Mouse (Mus musculus) inflammation-experienced regulatory T-cells, adult 6 months (primary cell): ENCODE measurements around the gene Arid3c. TPM values are rescaled to one million over a fixed set of nuclear protein-coding genes. Genes with fewer than 3 reads are reported as not detected.
A peak's percentile ranks its signal among the peaks of the same experiment; 100 is the strongest.

Experiments
- ATAC-seq: one replicate; pipeline ENCODE4 v1.8.0; 2017
- polyA plus RNA-seq, 3 experiments: library from polyadenylated mRNA; unstranded; fragments of 100-300 nt; shearing (Covaris generic); gene quantifications; one replicate each; pipeline ENCODE4 v1.2.1; 2017

Gene Arid3c
- polyA plus RNA-seq, 3 experiments from 2014 or later, result not detected

DNA sequence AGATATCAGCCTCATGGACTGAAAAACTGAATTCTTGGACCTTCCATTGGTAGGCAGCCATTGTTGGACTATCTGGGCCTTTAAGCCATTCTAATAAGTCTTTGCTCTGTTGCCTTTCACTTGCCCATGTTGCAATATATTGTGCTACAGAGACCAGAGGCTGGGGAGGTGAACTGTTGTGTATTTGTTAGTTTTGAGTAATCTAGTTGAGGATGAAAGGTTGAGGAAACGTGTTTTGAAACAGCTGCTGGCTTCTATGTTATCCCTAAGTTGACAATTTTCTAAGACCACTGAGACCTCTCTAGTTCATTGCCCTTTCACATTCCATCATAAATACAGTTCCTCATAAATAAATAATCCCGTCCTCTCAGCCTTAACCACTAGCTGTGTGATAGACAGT is 13.2 kb upstream of the Arid3c start:
- no peak for ATAC-seq

DNA sequence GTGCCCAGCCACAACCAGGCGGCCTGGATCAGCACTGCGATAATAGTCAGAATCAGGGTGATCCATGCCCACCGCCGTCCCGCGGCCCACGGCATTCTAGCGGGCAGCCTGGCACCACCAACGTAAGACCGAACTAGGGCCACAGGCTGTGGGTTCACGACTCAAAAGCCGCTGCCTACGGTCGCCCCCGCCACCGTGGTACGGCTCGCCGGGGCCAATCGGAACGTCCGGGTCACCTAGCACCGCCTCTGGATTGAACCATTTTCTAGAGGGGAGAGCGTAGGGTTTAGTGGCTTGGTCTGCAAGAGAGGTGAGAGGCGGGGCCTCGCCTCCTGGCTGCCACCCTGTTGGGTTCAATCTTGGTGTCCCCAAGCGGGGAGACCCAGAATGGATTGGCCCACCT is 10.2 kb upstream of the Arid3c start:
- peak; percentile 92 for ATAC-seq

DNA sequence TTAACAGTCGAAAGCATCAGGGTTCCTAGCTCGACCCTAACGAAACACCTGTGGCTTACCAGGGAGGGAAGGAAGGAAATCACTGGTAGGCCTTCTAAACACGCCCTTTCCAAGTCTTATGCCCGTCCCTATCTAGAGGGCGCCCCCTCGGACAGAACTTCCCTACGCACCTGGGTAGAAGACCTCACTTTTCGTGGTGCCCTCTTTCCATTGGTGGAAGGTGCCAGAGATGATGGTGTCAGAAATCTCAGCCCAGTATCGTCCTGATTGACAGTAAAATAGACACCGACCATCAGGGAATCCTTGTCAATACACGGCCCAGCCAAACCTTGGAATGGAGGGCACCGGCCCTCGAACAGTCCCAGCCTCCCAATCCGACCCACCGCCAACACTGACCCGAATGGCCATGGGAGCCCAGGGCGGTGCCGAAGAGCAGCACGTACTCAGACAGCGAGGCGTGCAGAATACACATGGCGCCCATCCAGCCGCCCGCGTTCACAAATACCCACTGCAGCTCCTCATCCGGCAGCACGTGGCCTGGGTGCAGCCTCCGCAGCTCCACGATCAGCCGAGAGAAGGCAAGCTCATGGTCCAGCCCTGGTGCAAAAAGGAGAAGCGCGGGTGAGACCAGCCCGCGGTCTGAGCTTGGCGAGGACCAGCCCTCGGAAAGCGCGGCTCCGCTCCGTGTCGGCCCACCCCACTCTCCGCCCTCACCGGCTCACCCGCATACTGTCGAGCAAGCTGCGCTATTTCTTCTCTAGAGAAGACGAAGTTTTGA is 9.6 kb upstream of the Arid3c start:
- ATAC-seq, result peak; percentile 58

DNA sequence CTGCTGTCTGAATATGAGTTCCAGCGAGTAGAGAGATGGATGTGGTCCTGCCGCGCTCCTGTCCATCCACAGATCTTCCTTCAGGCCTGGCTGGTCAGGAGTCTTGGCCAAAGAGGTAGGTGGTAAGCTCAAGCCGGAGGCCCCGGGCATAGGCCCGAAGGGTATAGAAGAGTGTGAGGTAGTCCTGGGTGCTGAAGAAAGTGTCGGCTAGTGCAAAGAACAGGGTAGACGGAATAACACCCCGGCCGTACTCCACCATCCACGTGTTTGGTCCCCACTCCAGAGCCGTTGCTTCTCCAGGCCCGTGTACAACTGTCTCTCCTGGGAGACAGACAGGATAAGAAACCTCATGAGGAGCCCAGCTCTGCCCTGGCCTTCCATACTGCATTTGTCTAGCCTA is 8.3 kb upstream of the Arid3c start:
- ATAC-seq, result no peak

DNA sequence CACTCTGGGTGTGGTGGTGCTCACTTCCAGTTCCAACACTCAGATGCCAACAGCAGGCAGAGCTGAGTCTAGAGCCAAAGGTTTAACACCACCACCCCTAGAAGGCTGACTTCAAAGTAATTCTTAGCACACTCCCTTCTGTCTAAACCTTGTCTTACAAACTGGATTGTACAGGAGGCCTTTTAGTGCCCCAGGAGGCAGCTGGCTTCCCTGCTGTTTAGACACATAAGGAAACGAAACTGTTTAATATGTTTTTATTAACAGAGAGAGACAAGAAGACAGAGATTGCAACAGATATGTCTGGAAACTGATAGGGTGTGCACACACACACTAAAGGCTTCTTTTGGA is 7.3 kb upstream of the Arid3c start:
- ATAC-seq, result no peak

DNA sequence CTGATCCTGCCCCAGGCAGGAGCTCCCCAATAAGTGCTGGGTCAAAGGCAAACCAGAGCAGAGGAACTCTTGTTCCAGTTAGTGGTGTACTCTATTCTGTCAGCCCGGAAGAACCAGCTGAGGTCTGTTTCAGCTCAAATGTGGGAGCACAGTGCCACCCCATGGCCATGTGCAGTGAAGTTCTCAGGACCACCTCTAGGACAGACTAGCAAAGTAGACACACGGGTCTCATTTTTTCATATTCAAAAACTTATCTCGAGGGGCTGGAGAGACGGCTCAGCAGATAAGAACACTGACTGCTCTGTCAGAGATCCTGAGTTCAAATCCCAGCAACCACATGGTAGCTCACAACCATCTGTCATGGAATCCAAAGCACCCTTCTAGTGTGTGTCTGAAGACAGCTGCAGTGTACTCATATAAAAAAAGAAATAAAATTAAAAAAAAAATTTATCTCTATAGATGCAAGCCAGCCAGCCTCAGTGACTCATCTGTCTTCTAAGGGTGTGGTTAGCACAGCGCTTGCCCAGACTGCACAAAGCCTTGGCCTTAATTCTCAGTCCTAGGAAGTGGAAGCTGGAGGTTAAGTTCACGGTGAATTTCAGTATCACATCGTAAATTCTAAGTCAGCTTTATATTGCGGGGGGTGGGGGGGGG is 6.8 kb upstream of the Arid3c start:
- peak; percentile 60 for ATAC-seq

DNA sequence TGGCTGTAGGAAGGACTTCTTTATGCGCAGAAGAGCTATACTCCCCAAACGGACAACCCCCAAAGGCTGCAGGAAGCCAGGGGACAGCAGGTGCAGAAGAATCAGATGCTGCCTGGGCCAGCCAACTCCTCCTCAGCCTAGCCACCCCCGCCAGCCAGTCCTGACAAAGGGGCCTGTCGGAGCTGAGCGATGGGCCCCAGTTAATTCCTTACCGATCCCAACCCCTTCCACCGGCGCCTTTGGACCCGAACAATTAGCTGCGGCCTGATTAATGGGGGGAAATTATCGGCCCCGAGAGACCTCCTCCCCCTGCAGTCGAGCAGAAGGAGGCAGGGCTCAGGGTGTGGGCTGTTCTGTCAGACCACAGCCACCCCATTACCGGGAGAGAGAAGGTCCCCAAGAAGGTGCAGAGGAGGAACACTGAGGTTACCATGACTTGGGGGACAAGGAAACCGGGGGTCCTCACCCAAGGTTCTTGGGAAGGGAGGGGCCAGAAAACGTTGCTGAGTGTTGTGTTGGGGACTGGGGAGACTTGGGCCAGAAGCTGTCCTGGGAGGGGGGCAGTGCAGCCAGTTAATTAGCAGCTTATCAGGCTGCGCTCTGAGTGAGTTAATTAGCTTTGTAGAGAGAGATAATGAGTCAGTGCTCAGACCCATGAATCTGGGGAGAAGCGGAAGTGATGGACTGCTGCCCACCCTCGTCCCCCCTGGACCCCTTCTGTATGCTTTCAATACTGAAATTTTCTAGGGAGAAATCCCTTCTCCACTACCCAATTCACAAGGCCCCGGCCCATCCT is 3.9 kb downstream of the Arid3c start:
- no peak for ATAC-seq

DNA sequence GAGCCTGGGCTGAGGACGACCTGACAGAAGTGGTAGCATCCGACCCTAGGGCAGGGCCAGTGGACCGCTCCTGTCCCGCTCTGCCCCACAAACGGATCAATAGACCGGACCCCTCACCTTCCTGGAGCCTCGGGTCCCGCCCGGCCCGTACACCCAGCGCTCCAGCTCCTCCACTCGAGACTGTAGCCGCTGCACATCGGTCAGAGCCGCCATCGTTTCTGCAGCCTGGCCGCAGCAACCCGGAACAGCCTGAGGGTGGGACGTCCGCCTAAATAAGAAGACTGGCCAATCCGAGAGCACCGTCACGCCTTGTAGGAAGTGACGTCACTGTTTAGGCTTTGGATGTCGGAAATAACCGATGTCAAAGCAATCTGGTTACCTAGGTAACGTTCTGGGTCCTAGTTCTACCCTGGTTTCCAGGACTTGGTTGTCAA is 8.0 kb downstream of the Arid3c start, which contains the start of gene Dctn3:
Dctn3 (minus strand) TSS at position 253 of the 434 bp plus-strand sequence.
- peak; percentile 100 for ATAC-seq

DNA sequence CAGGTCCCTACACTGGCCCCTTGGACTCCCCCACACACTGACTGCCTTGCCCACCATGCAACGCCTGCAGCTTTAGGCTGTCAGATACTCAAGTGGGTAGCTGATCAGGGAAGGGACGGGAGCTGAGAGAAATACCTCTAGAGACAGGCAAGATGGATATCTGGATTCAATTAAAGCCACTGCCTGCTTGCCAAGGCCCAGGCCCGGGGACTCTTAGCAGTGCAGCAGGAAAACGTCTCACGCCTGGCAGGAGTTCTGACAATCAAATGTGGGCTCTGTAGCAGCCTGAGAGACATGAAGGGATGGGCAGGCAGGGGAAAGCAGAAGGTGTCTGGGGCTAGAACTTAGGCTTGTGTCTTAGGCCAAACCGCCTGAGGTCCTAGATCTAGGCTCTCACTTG is 14.1 kb downstream of the Arid3c start:
- no peak for ATAC-seq

DNA sequence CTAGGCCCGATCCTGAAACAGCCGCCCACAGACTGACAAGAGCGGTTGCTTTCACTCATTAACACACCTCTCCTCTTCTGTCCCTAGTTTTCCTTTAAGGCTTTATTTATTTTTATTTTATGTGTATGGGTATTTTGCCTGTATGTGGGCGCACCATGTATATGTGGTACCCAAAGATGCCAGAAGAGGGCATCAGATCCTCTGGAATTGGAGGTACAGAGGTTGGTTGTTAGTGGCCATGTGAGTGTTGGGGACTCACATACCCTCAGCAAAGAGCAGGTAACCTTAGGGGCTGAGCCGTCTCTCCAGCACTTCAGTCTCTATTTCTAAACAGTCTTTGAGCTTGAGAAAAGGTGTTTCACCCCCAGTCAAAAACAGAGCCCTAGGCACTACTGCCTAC is 15.3 kb downstream of the Arid3c start:
- ATAC-seq, result no peak

DNA sequence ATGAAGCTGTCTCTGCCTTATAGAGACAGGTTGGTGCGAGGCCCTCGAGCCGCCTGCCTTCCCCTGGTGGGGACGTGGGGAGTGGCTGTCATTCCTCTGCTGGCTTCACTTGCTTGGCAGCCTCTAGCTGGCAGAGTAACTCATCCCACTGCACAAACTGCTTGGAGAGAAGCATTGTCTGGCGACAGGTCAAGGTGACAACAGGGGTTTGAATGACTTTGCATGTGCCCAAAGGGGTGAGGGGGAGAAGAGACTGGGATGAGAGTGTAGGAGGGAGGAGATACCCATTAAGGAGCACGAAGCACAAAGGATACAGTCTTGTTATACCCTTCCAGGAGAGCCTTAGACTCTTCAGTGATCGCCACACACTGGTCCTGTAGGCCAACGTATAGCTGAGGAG is 15.9 kb downstream of the Arid3c start:
- ATAC-seq, result no peak

DNA sequence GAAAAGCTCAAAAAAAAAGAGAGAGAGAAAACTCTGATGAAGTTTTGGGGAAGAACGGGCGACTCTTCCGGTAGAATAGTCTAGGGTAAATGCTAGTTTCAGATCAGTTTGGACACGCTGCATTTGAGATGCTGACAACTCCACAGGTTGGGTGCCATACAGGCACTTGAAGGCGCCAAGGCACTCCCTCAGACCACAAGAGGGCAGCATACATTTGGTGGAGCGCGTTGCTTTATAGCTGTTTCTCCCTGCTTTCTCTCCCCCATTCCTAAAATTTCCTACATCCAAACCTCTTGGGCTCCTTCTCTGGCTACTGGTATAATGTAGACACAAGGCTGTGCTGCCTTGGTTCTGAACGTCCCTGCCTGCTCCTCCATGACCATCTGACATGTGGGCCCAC is 16.7 kb downstream of the Arid3c start:
- ATAC-seq, result peak; percentile 50

DNA sequence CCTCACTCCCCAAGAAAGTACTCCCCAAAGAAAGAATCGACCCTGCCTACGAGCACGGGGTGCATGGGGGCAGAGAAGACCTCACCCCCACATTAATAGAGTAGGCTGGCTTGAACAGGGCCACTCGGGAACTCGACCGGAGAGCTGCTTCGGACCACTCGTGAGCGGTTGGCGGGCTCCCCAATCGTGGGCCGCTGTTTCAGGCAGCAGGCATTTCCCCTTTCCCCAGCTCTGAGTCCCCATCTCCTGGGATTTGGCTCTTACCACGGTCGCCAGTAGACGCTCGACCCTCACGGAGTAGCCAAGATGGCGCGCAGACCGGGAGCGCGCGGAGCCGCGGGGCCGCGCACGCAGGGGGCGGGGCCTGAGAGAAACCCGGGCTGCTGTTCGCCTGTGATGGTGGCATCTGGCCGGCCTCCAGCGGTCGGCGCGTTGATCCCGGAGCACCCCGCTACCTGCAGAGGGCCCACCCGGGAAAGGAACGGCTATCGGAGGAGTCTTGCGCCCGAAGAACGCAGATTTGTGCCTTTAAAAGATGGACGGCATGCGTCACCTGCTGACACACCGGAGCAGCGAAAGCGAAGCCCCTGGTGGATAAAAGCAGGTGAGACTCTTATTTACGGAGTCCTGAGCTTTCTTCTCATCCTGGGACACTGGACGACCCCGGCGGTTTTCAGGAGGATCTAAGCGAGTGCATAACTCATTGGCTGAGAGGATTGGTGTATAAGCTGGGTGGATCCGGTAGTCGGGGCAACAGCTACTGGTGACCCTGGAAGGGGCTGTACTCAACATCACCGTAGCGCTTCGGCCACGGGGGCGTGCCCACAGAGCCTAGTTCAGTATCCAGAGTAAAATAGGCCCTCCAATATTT is 17.5 kb downstream of the Arid3c start, which contains the start of gene Rpp25l:
Rpp25l (minus strand) TSS at position 338 of the 871 bp plus-strand sequence.
- ATAC-seq, result peak; percentile 85

DNA sequence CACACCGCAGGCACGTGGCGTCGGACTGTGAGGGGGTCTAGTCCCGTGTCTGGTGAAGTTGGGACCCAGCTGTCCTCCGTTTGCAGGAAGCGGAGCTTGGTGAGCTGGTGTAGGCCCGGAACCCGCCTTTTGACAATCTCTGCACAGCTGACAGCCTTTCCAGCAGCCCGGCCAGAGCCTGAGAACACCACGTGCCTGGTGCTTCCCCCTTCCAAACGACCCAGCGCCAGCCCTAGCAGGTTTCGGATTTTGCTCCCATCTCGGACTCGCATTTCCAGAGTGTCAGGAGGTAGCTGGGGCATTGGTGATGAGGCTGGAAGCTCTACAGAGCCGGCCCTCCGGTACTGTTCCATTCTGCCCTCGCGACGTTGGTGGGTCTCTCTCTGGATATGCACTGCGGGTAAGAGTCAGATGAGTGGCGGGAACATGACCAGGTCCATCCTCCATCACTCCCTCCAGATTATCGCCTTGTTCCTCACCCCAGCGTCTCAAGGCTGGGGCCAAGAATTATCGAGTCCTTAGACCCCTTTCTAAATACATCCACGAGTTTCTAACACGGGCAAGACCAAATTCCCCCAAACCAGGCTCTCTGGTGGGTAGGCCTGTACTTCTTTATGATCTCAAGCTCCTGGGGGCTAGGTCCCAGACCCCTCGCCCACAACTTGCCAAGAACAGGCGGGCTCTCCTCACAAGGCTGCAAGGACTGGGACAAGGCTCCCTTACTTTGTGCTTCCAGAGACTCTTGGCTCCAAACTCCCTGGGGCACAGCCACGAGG is 18.3 kb downstream of the Arid3c start:
- peak; percentile 3 for ATAC-seq

DNA sequence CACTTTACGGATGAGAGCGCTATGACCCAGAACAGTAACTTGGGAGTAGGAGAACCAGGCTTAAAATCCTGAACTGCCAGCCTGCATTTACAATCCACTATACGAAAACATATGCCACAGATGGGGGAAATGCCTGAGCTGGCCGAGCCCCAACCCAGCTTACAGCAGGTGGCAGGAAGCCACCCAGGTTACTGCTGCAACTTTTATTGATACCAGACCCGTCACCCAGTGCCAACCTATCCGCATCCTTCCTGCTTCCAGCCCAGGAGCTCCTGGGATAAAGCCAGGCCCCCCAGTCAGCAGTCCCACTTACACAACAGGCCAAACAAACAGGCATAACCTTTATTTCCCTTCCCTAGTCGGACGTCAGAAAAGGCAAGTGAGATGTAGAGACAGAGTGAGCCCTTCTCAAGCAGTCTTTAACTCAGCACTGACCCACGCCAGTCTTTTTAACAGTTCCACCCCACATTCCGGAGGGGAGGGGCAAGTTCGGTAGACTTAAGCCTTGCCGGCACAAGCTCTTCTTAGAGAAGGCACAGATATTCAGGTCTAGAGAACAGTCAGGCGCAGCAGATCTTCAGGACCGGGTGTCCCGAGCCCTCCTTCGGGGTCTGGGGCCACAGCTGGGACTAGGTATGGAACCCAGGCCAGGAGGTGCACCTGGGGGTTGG is 19.1 kb downstream of the Arid3c start:
- ATAC-seq, result no peak

DNA sequence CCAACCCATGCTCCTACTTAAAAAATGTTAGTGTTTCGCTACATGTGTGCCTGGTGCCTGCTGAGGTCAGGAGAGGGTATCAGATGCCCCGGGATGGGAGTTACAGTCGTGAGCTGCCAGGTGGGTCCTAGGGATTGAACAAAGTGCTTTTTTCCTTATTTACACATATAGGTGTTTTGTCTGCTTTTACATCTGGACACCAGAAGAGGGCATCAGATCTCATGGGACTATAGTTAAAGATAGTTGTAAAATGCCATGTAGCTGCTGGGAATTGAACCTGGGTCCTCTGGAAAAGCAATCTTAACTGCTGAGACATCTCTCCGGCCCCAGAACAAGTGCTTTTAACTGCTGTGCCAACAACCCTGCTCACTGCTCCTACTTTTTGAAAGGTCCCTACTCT is 20.7 kb downstream of the Arid3c start:
- no peak for ATAC-seq

DNA sequence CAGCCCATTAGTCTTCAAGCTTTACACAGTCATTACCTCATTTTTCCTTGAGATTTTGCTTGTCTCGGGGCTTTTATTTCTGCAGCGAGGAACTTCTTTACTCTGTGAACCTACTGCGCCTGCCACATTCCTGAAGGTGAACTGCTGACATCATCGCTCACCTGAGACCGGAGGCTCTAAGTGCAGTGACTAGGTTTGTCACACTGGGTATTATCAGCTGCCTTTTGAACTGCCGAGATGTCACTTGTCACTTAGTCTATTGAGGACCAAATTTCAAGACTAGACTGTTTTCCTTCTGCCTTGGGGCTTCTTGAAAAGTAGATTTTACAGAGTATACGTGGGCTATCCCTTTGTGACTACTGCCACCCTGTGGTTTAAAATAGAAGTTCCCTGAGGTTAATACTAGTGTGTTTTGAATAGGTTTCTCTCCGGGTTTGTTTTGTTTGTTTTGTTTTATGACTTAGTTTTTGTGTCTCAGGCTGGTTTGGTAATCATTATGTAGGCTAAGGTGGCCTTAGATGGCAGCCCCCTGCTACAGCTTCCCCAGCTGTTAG is 22.7 kb downstream of the Arid3c start:
- peak; percentile 41 for ATAC-seq

DNA sequence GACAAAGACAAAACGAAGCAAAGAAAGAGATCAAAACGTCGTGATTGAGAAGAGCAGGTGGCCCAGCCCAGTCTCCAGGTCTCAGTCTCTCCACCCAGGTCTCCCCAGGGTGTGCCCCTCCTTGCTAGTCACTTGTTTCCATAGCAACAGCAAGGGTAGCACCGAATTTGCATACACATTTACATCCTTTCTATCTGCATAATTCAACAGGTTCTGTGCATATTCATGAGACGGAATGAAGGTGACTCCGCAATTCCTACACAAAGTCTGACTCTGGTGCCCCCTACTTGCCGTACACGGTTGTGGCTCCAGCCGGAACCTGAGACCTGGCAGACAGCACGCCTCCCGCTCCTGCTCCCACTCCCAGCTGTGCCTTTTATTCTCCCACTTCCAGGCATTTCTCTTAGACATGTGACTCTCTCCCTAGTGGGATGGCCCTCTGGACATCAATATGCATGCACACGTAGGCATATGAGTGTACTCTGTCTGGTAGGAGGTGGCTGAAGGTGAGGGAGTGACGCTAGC is 23.9 kb downstream of the Arid3c start:
- peak; percentile 69 for ATAC-seq

DNA sequence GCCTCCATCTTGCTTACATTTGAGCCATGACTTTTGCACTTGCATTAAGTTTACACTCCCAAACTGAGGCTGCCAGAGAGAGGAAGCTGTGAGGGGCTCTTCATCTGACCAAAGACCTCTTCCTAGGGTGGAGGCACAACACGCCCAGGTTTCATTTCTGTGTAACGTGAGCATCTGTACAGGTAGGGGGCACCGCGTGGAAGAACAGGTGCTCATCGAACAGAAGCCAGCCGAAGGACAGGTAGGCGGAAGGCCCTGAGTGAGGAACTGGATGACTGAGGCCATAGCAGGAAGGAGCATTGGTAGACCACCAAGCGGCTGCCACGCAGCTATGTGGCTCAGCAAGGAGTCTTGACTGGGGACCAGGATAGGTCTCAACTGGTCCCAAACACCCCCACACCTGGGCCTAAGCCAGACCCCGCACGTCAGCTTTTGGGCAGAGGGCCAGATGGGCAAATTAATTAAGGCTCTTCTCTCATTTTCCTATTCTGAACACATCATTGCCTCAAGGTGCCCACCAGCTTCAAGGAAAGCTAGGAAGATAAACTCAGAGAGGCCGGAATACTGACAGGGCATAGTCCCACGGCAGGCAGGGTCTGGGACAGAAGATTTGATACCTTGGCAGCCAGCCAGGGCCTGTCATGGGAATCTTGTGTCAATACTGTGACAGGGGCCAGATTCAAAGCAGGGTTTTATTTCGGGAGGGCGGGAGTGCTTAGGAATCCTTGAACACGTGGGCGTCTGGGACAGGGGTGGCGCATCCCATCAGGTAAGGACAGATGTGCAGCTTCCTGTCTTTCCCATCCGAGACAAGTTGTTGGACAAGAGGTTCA is 24.8 kb downstream of the Arid3c start:
- ATAC-seq, result no peak
